Mouse (Mus musculus) kidney, embryonic 15.5 days (tissue): Measurements from ENCODE around the gene Cdk9. TPM values are rescaled to one million over a fixed set of nuclear protein-coding genes. Genes with fewer than 3 reads are reported as not detected.
A peak's percentile ranks its signal among the peaks of the same experiment; 100 is the strongest.

Experiments used
- ATAC-seq: fragments of 200-750 bp; cut with Nextera tagmentation; replicated peaks from 2 replicates; pipeline ENCODE4 v1.8.0; 2017; ENCODE audit warnings: moderate TSS enrichment; ENCODE audit not compliant: low FRiP score
- H3K27ac ChIP-seq: fragments of 300-500 bp; sonication (generic); 2 replicates; pipeline ENCODE4 v1.5.1; 2015; ENCODE audit warnings: mild to moderate bottlenecking, inconsistent platforms
- H3K27me3 ChIP-seq: fragments of 300-500 bp; sonication (generic); 2 replicates; pipeline ENCODE4 v1.6.1; 2015; ENCODE audit warnings: inconsistent platforms
- H3K36me3 ChIP-seq: fragments of 300-500 bp; sonication (generic); 2 replicates; pipeline ENCODE4 v1.6.1; 2015; ENCODE audit warnings: inconsistent platforms
- H3K4me1 ChIP-seq: fragments of 300-500 bp; sonication (generic); 2 replicates; pipeline ENCODE4 v1.6.1; 2015; ENCODE audit warnings: inconsistent platforms
- H3K4me2 ChIP-seq: fragments of 300-500 bp; sonication (generic); 2 replicates; pipeline ENCODE4 v1.6.1; 2015; ENCODE audit warnings: moderate library complexity, mild to moderate bottlenecking, inconsistent platforms
- H3K4me3 ChIP-seq: fragments of 300-500 bp; sonication (generic); replicated peaks from 2 replicates; pipeline ENCODE4 v1.5.1; 2015; ENCODE audit warnings: mild to moderate bottlenecking, inconsistent platforms
- H3K9ac ChIP-seq: fragments of 300-500 bp; sonication (generic); 2 replicates; pipeline ENCODE4 v1.6.1; 2015; ENCODE audit warnings: mild to moderate bottlenecking, inconsistent platforms
- H3K9me3 ChIP-seq: fragments of 300-500 bp; sonication (generic); replicated peaks from 2 replicates; pipeline ENCODE4 v1.6.1; 2016; ENCODE audit warnings: inconsistent platforms
- WGBS: fragments of 180-500 bp; shearing (Covaris S2); methylation state at CpG from one replicate; pipeline ENCODE4 v1.1.7; 2015; ENCODE audit warnings: mixed read lengths; 5-methylcytosine and 5-hydroxymethylcytosine counted together
- polyA plus RNA-seq: library from polyadenylated mRNA; unstranded; fragments of >200 nt; fragmentation: Nextera tagmentation; extraction: Ambion mirVana; gene quantifications from 2 replicates; pipeline ENCODE4 v1.2.1, GENCODE M21; 2015

Gene Cdk9
- polyA plus RNA-seq, 1 experiment from 2014 or later, result 118 TPM

DNA sequence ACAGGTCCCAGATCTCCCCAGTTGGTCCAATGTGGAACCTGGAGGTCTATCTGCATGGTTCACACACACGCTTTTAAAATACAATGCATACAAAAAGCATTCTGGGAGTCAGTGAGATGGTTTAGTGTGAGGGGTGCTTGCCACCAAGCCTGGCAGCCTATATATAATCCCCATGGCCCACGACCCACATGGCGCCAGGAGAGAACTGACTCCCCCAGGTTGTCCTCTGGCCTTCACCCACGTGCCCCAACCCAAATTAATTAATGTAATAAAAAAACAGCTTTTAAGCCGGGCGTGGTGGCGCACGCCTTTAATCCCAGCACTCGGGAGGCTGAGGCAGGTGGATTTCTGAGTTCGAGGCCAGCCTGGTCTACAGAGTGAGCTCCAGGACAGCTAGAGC lies 29.2 kb downstream of the Cdk9 start:
- H3K9ac ChIP-seq, result no peak overlapping the region
- ATAC-seq, result no peak
- H3K9me3 ChIP-seq, result no peaks in the 10 kb centered on the region
- no peaks in the 10 kb centered on the region for H3K27me3 ChIP-seq
- H3K36me3 ChIP-seq, result peaks cover 78% of the 10 kb centered on the region
- 83% methylated on average over 10 of the region's 10 CpGs for WGBS
- H3K4me3 ChIP-seq, result no peak overlapping the region
- H3K4me1 ChIP-seq, result peaks cover 15% of the 10 kb centered on the region
- H3K4me2 ChIP-seq, result no peak overlapping the region
- no peak overlapping the region for H3K27ac ChIP-seq

DNA sequence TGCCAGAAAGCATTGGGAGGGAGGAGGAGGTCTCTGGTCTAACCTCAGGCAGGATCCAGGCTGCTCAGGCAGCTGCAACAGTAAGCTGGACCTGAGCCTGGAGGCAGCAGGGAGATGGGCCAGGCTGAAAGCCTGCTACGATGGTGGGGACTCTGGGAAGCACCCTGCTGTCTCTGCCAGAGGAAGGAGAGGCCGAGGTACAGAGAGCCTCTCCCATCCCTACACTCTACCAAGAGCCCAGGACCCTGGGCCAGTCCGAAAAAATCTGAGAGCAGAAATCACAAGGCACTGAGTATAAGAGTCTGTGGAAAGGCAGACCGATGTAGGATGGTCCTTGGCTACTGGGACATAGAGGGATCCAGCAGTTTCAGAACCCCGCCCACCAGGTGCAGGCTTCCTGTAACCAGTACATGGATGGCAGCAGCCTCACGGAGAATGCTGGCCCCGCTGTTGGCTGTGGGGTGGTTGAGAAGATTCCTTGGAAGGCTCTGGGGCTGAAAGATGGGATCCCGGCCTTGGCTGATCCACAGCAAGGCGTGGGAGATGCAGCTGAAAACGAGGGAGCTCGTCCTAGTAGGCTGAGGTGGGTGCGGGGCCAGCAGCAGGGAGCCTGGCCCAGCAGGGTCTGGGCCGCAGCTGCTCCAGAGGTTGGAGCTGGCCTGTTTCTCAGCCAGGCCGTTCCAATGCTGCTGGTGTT lies 30.0 kb downstream of the Cdk9 start:
- 0 out of 2 replicates have a peak overlapping the region, but pooled peaks have one; percentile 41 for H3K27ac ChIP-seq
- peaks cover 72% of the 10 kb centered on the region for H3K36me3 ChIP-seq
- H3K4me1 ChIP-seq, result peaks cover 15% of the 10 kb centered on the region
- no peaks in the 10 kb centered on the region for H3K9me3 ChIP-seq
- H3K4me3 ChIP-seq, result no peak overlapping the region
- H3K27me3 ChIP-seq, result no peaks in the 10 kb centered on the region
- 80% methylated on average over 14 of the region's 14 CpGs for WGBS
- H3K4me2 ChIP-seq, result no peak overlapping the region
- no peak overlapping the region for H3K9ac ChIP-seq
- no peak for ATAC-seq

DNA sequence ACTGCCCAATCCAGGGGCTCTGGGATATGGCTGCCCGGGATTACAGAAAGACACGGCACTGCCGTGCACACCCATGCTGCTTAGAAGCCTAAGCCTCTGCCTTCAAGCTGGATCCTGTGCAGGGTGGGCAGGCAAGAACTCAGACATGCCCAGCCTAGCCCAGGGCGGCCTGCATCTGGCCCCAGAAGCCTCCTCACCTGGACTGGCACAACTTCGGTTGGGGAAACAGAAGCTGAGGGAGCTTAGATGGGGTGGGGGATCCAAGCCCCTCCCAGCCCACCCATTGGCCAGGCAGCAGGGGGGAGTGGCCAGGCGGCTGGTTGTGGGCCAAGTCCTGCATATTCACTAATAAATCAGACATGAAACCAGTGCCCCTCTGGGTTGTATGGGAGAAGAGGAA lies 31.1 kb downstream of the Cdk9 start:
- H3K9ac ChIP-seq, result no peak overlapping the region
- peaks cover 15% of the 10 kb centered on the region for H3K4me1 ChIP-seq
- H3K27me3 ChIP-seq, result no peaks in the 10 kb centered on the region
- no peak overlapping the region for H3K27ac ChIP-seq
- H3K9me3 ChIP-seq, result no peaks in the 10 kb centered on the region
- H3K4me3 ChIP-seq, result no peak overlapping the region
- H3K36me3 ChIP-seq, result peaks cover 69% of the 10 kb centered on the region
- no peak overlapping the region for H3K4me2 ChIP-seq
- ATAC-seq, result no peak
- WGBS, result 69% methylated on average over 6 of the region's 6 CpGs

DNA sequence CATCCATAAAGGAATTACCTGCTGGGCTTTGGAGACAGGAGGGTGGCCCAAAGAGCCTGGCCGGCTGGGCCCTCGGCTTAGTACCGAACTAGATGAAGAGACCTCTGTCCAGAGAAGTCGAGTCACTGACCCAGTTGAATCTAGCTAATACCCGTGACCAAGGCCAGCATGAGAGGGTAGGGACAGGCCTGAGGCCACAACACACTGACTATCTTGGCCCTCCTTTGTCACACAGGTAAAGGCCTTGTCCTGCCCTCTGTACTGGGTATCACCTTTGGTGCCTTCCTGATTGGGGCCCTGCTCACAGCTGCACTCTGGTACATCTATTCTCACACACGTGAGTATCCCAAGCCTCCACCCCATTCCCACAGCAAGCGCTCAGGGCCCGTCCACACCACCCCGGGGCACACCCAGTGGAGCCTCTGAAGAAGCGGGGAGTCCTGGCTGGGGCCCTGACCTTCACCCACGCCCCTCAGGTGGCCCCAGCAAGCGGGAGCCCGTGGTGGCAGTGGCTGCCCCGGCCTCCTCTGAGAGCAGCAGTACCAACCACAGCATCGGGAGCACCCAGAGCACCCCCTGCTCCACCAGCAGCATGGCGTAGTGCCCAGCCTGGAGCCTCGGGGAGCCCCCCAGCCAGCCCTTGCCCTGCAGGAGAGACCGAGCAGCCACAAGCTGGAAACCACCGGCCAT lies 31.8 kb downstream of the Cdk9 start:
- Histone ChIP-seq H3K4me3 (no peak overlapping the region), H3K27me3 (no peaks in the 10 kb centered on the region), H3K4me2 (no peak overlapping the region), H3K9ac (no peak overlapping the region), H3K4me1 (peaks cover 15% of the 10 kb centered on the region), H3K9me3 (no peaks in the 10 kb centered on the region; the same call in 1 of the 2 replicates), H3K27ac (no peak overlapping the region), H3K36me3 (peaks cover 66% of the 10 kb centered on the region)
- ATAC-seq, result 0 out of 2 replicates have a peak, but pooled peaks have one; percentile 14
- WGBS, result 85% methylated on average over 19 of the region's 19 CpGs

DNA sequence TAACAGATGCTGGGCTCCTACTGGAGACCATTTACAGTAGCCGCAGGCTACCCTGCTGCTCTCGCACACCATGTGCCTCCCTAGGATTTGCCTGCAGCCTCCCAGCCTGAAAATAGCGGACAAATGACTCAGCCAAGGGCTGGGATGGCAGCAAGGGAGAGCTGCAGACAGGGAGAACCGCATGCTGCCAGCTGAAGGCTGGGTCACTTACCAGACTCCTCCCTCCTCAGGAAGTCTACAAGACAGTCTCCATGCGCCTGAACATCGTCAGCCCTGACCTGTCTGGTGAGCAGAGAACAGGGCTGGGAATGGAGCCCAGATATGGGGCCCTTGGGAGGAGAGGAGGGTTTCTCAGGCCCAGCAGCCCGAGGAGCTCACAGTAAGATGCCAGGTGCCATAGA lies 32.8 kb downstream of the Cdk9 start:
- H3K36me3 ChIP-seq, result peaks cover 66% of the 10 kb centered on the region
- 29% methylated on average over 7 of the region's 7 CpGs for WGBS
- peak overlapping the region; percentile 20; the same call in 1 of the 2 replicates for H3K27ac ChIP-seq
- H3K4me3 ChIP-seq, result no peak overlapping the region
- peaks cover 15% of the 10 kb centered on the region for H3K4me1 ChIP-seq
- H3K27me3 ChIP-seq, result no peaks in the 10 kb centered on the region
- no peaks in the 10 kb centered on the region; the same call in 1 of the 2 replicates for H3K9me3 ChIP-seq
- H3K4me2 ChIP-seq, result no peak overlapping the region
- no peak for ATAC-seq
- no peak overlapping the region for H3K9ac ChIP-seq

DNA sequence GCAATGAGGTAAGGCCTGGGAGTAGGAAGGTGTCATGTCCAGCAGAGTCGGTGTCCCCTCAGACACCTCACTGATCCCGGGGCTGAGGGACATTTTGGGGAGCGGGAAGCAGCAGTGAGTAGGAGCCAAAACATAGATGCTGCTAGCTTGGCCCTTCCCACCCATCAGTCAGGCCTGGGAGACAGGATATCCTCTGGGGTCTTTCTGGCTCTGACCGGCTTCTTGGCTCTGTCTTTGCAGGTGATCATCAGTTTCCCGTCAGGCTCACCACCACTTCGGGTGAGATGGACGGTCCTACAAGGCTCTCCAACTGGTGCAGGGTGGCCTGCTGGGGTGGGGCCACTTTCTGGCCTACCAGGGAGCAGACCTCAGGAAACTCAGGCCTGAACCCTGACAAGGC lies 35.2 kb downstream of the Cdk9 start:
- Histone ChIP-seq H3K9ac (no peak overlapping the region), H3K4me1 (peaks cover 18% of the 10 kb centered on the region), H3K9me3 (no peaks in the 10 kb centered on the region; the same call in 1 of the 2 replicates), H3K36me3 (peaks cover 60% of the 10 kb centered on the region), H3K4me2 (no peak overlapping the region), H3K4me3 (no peak overlapping the region), H3K27ac (no peak overlapping the region), H3K27me3 (no peaks in the 10 kb centered on the region)
- no peak for ATAC-seq
- 84% methylated on average over 7 of the region's 7 CpGs for WGBS

DNA sequence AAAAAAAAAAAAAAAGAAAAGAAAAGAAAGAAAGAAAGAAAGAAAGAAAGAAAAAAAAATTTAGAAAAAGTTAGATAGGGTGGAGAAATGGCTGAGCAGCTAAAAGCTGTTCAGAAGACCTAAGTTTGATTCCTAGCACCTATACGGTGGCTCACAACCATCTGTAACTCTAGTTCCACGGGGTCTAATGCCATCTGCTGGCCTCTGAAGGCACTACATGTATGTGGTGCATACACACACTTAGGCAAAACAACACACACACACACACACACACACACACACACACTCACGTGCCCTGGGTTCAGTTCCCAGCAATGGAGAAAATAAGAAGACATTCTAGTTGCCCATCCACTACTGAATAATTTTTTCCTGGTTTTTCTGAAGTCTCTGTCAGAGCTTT lies 36.1 kb downstream of the Cdk9 start:
- H3K27ac ChIP-seq, result no peak overlapping the region
- WGBS, result 90% methylated on average over 3 of the region's 3 CpGs
- H3K4me1 ChIP-seq, result peaks cover 15% of the 10 kb centered on the region
- H3K27me3 ChIP-seq, result no peaks in the 10 kb centered on the region
- H3K4me3 ChIP-seq, result no peak overlapping the region
- no peak overlapping the region for H3K4me2 ChIP-seq
- ATAC-seq, result no peak
- H3K9ac ChIP-seq, result no peak overlapping the region
- H3K9me3 ChIP-seq, result no peaks in the 10 kb centered on the region; the same call in 1 of the 2 replicates
- H3K36me3 ChIP-seq, result peaks cover 54% of the 10 kb centered on the region

DNA sequence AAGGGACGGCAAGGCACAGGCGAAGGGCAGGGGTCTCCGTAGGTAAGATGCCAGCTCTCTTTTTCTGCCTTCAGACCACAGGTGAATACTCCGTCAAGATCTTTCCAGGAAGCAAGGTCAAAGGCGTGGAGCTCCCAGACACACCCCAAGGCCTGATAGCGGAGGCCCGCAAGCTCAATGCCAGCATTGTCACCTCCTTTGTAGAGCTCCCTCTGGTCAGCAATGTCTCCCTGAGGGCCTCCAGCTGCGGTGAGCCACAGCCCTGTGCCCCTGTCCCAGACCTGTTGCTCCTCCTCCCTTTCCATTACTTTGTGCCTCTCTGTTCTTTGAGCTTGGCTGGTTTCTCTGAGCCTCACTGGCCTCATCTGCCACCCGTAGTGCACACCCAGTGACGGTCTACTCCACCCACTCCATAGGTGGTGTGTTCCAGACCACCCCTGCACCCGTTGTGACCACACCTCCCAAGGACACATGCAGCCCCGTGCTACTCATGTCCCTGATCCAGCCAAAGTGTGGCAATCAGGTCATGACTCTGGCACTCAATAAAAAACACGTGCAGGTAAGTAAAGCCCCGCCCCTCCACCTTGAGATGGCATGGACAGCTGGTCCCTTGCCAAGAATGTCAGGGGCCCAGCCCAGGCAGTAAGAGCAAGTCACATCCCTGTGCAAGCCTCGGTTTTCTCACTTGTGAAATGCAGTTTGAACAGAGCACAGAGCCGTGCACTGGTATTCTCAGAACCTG lies 39.5 kb downstream of the Cdk9 start:
- H3K9ac ChIP-seq, result no peak overlapping the region
- H3K27ac ChIP-seq, result no peak overlapping the region
- H3K4me2 ChIP-seq, result no peak overlapping the region
- WGBS, result 70% methylated on average over 16 of the region's 16 CpGs
- H3K9me3 ChIP-seq, result no peaks in the 10 kb centered on the region; the same call in 1 of the 2 replicates
- H3K4me1 ChIP-seq, result 0 out of 2 replicates have a peak, but pooled peaks cover 2% of the 10 kb centered on the region
- no peak overlapping the region for H3K4me3 ChIP-seq
- H3K27me3 ChIP-seq, result no peaks in the 10 kb centered on the region
- H3K36me3 ChIP-seq, result peaks cover 58% of the 10 kb centered on the region
- ATAC-seq, result 0 out of 2 replicates have a peak, but pooled peaks have one; percentile 26

DNA sequence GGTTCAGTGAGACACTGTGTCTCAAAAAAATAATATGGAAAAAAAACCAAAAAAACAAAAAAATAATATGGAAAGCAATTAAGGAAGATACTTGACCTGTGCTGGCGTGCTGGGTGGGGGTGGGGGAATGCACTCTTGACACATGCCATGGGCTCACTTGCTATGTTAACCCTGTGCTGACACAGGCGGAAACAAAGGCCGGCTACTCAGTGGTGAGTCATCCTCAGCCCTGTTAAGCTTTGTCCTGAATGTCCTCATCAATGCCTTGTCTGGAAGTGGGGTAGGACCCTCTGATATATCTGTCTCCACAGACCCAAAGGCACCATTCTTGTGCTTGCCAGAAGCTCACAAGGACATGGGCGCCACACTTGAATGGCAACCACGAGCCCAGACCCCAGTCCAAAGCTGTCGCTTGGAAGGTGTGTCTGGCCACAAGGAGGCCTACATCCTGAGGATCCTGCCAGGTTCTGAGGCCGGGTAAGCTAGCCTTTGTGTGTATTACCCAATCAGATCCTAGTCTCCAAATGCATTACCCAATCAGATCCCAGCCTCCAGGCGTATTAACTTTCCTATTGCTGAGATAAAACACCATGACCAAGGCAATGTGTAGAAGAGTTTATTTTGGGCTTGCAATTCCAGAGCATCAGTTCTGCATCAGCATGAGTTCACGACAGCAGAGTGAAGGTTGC lies 40.8 kb downstream of the Cdk9 start:
- H3K27ac ChIP-seq, result no peak overlapping the region
- no peak overlapping the region for H3K4me3 ChIP-seq
- H3K9me3 ChIP-seq, result no peaks in the 10 kb centered on the region; the same call in 1 of the 2 replicates
- 0 out of 2 replicates have a peak, but pooled peaks cover 5% of the 10 kb centered on the region for H3K4me1 ChIP-seq
- WGBS, result 72% methylated on average over 9 of the region's 9 CpGs
- no peak overlapping the region for H3K9ac ChIP-seq
- no peak for ATAC-seq
- no peaks in the 10 kb centered on the region for H3K27me3 ChIP-seq
- no peak overlapping the region for H3K4me2 ChIP-seq
- peaks cover 51% of the 10 kb centered on the region for H3K36me3 ChIP-seq

DNA sequence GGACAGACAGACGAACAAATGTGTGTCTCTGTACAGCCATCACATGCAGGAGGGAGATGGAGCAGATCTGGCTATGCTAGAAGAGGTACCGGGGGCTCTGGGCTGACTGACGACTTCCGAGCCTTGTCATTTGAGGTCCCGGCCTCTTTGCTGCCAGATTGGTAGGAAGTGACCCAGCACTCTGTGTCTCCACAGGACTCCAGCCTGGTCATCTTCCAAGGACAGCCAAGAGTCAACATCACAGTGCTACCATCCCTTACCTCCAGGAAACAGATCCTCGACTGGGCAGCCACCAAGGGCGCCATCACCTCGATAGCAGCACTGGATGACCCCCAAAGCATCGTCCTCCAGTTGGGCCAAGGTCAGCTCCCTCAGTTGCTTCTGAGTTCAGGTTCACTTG lies 41.7 kb downstream of the Cdk9 start:
- Histone ChIP-seq H3K4me2 (no peak overlapping the region), H3K9me3 (no peaks in the 10 kb centered on the region; the same call in 1 of the 2 replicates), H3K36me3 (peaks cover 47% of the 10 kb centered on the region), H3K4me1 (0 out of 2 replicates have a peak, but pooled peaks cover 5% of the 10 kb centered on the region), H3K9ac (no peak overlapping the region), H3K4me3 (no peak overlapping the region), H3K27me3 (no peaks in the 10 kb centered on the region), H3K27ac (no peak overlapping the region)
- ATAC-seq, result no peak
- WGBS, result 89% methylated on average over 9 of the region's 9 CpGs

DNA sequence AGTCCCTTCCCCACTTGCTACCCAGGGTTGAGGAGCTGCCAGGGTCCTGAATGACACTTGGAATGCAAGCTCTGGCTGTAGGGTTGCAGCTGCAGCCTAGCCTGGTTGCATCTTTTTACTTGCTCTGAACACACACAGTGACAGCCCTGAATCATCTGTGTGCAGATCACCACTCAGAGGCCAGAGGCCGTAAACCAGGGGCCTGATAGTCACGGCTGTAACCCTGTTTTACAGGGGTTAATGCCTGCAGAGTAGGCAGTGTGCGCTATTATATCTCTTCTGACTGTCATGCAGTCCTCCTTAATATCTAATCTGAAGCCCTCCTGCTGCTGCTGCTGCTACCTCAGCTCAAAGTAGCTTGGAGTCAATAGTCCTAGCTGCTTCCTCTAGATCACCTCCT lies 43.0 kb downstream of the Cdk9 start:
- Histone ChIP-seq H3K4me3 (no peak overlapping the region), H3K4me2 (no peak overlapping the region), H3K27me3 (no peaks in the 10 kb centered on the region), H3K9me3 (no peaks in the 10 kb centered on the region), H3K27ac (no peak overlapping the region), H3K9ac (no peak overlapping the region), H3K4me1 (0 out of 2 replicates have a peak, but pooled peaks cover 11% of the 10 kb centered on the region), H3K36me3 (peaks cover 35% of the 10 kb centered on the region)
- WGBS, result 47% methylated on average over 3 of the region's 3 CpGs
- no peak for ATAC-seq
